ENCODE assay signal across 21 mouse cellular contexts in genomic region chr3:149566853-149567252, GRCm38 (mm10).
"Had no signal": no experiment of that assay in that cellular context is flagged by ENCODE, and none has a peak within 500 bp of the region (broad histone marks: within the 10 kb centered on the region; RNA-seq: fewer than 3 reads in every experiment).

No protein-coding gene starts in this region.

- H3K4me3 ChIP-seq: layer of hippocampus, adult 2 months; limb, embryonic 10.5 days; limb, embryonic 13.5 days; liver, embryonic 12.5 days; liver, embryonic 15.5 days; midbrain, embryonic 12.5 days; midbrain, embryonic 15.5 days; neural tube, embryonic 12.5 days; neural tube, embryonic 15.5 days; stomach, embryonic 15.5 days had no signal

- H3K36me3 ChIP-seq: limb, embryonic 10.5 days; limb, embryonic 13.5 days; liver, embryonic 12.5 days; liver, embryonic 15.5 days; midbrain, embryonic 12.5 days; midbrain, embryonic 15.5 days; neural tube, embryonic 12.5 days; neural tube, embryonic 15.5 days; stomach, embryonic 15.5 days had no signal

- ATAC-seq: liver, embryonic 12.5 days; midbrain, embryonic 15.5 days had no signal

- H3K27ac ChIP-seq: kidney, postnatal 0 days; layer of hippocampus, adult 2 months; limb, embryonic 10.5 days; limb, embryonic 13.5 days; liver, embryonic 12.5 days; liver, embryonic 15.5 days; midbrain, embryonic 12.5 days; midbrain, embryonic 15.5 days; neural tube, embryonic 12.5 days; neural tube, embryonic 15.5 days; stomach, embryonic 15.5 days had no signal

- H3K27me3 ChIP-seq: limb, embryonic 13.5 days; liver, embryonic 12.5 days; liver, embryonic 15.5 days; midbrain, embryonic 12.5 days; midbrain, embryonic 15.5 days; neural tube, embryonic 12.5 days; neural tube, embryonic 15.5 days; stomach, embryonic 15.5 days had no signal

- H3K4me1 ChIP-seq: limb, embryonic 10.5 days; limb, embryonic 13.5 days; liver, embryonic 12.5 days; liver, embryonic 15.5 days; midbrain, embryonic 12.5 days; midbrain, embryonic 15.5 days; neural tube, embryonic 12.5 days; neural tube, embryonic 15.5 days; stomach, embryonic 15.5 days had no signal

- DNase-seq: kidney, adult 2 months; kidney, postnatal 25 days; layer of hippocampus, adult 9-11 months; liver; lung, embryonic 14.5 days; lung, postnatal 10 days; right cerebral cortex, adult 18-20 months; right cerebral cortex, postnatal 14 days; right cerebral cortex, postnatal 4 days; thymus, postnatal 36 days had no signal
